Mouse (Mus musculus) liver, adult (tissue): ENCODE results near the gene Gm8653.
"Not testable (repeated sequence)": the region's sequence is repeated elsewhere in the genome, so short reads cannot be mapped to it uniquely, and the experiment has no call there.

Source experiments
- GATA4 ChIP-seq: IDR thresholded peaks from 2 replicates; pipeline ENCODE4 v1.6.1; 2014; ENCODE audit warnings: mild to moderate bottlenecking, low read length; ENCODE audit not compliant: insufficient replicate concordance

Gm8653 gene

GRCm38 (mm10) chr7:22201164-22201563 lies at the start of gene Gm8653:
Gene Gm8653 (minus strand): TSS chr7:22201264.
- not testable (repeated sequence) for TF ChIP-seq GATA4

DNA sequence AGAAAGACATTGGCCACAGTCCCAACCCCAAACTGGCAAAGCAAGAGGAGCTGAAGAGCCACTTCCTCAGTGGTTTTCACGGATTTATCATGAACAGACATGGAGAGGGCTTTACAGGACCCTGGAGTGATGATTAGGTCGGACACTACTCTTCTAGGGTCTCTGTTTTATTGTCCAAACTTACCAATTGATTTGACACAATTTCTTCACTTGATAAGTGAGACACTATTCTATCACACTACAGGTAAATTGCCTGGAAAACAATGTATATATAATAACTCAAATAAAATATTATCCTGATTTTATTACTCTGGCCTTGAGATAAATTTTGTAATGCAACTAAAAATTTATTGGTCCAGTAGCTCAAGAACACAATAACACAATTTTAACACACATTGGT lies 28.3 kb upstream of the Gm8653 start, which contains the start of gene Gm8453:
Gm8453 (minus strand) TSS at position 101 of the 400 bp plus-strand sequence.
- not testable (repeated sequence) for TF ChIP-seq GATA4

DNA sequence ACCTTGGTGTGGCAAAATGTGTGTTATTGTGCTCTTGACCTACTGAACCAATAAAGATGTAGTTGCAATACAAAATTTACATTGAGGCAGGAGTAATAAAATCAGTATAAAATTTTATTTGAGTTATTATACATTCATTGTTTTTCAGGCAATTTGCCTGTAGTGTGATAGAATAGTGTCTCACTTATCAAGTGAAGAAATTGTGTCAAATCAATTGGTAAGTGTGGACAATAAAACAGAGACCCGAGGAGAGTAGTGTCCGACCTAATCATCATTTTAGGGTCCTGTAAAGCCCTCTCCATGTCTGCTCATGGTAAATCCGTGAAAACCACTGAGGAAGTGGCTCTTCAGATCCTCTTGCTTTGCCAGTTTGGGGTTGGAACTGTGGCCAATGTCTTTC lies 12.0 kb downstream of the Gm8653 start, which contains the start of gene Vmn1r143:
Vmn1r143 (plus strand) TSS at position 301 of the 400 bp plus-strand sequence.
- TF ChIP-seq GATA4: not testable (repeated sequence)

GRCm38 (mm10) chr7:22163935-22164334 lies 37.1 kb downstream of the Gm8653 start, which contains the start of gene Vmn1r142:
Gene Vmn1r142 (minus strand): TSS chr7:22164035.
- not testable (repeated sequence) for TF ChIP-seq GATA4
